Mouse (Mus musculus) right cerebral cortex, postnatal 4 days (tissue): ENCODE data around the gene Tmem233.

Experiments
- DNase-seq: peaks from one replicate; pipeline ENCODE4 v3.0.0-alpha.2; 2022

The Tmem233 gene

DNA sequence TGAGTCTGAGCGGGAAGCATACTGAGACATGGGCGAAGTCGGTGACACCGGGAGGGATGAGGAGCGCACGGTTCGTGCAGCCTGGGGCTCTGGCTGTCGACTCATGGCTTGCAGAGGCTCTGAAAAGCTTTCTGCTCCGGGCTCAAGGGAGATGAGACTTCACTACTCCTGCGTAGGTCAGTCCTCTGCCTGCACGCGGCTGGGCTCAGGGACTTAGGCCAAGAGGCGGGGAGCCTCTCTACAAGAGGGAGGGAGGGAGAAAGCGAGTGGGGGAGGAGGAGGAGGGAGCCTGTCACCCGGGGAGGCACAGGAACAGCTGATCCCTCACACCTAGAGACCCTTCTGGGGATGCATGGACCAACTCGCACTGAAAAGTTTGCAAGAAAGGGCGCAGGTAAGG is at the start of gene Tmem233:
Gene Tmem233, minus strand, starts transcription at position 164 of the 400 bp plus-strand sequence.
- DNase-seq = no peak

DNA sequence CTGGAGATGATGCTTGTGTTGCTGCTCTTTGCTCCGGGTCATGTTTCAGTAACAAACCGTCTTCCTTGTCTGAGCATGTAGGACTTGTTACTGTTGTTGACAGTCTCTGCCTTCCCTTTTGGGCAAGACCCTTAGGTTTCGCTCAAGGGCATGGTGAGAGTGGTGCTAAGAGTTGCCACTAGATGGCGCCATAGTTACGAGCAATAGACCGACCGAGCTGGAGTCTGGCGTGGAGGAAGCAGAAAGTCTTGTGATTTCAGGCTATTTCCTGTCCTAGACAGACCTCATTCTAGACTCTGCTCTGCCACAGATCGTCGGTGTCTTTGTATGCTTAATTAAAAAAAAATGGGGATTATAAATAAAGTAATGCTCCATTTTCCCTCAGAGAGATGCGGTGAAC is 40.3 kb upstream of the Tmem233 start:
- peak; percentile 82 for DNase-seq

GRCm38 (mm10) chr5:116116567-116116966 is 33.5 kb upstream of the Tmem233 start:
- peak; percentile 59 for DNase-seq

DNA sequence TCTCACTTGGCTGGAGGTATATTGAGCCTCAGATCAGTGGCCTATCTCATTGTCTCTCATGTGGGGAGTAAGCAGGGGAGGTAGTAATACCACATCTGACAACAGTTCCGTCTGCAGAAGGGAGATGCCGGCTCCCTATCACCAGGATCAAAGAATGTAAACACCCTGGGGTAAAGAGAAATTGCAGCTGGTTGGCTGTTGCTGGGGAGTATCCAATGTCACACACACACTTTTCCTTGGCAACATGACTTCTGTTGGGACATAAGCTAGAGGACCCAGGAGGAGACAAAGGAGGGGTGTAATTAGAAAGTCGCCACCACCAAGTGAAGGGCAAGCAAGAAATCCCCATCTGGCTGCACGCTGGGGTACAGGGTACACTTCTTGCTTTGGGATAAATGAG is 33.1 kb upstream of the Tmem233 start:
- DNase-seq = no peak

DNA sequence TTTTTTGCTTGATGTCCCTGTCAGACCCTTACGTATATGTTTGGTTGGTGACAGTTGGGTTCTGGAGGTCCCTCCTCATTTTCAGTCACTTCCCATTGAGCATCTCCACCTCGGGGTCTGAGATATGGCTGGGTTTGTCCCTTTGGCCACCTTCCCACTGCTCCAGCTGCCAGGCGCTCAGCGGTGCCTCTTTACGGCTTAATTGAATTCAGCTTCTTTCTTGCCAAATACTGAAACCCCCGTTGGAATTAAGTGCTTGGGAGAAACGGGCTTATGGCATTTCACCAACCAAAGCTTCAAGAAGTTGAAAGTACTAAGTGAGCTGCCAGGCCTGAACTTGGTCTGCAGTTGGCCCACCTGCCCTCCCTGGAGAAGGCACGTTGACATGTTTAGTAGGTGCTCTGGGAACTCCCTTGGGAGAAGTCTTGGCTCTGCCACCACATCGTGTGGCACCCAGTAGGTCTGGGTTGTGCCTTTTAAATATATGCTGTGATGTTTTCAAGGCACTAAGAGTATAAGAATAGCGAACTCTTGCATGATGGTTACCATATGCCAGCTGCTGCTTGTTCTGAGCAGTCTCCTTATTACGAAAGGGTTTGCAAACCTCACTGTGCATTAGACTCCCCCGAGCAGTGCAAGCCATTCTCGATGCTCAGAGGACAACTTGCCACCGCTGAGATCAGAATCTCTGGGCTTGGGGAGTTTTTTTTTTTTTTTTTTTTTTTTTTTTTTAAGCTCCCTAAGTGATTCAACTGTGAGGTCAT is 32.2 kb upstream of the Tmem233 start:
- DNase-seq = peak; percentile 37

DNA sequence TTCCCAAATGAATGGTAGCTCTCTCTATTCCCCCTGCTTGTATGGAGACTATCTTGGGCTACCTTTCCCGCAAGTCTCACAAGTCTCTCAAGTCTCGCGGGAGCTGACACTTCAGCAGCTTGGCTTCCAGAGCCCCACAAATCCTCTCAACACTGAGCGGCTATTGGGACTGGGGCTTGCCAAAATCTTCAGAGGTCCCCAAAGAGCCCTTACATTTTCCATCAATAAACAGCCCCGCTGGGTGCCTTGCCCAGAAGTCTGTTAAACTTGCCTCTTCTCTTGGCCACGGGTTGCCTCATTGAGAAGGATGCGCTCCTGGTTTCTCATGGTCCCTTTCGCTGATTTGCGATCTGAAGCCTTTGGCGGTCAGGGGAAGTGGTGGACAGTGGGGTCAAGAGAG is 25.6 kb upstream of the Tmem233 start:
- no peak for DNase-seq

DNA sequence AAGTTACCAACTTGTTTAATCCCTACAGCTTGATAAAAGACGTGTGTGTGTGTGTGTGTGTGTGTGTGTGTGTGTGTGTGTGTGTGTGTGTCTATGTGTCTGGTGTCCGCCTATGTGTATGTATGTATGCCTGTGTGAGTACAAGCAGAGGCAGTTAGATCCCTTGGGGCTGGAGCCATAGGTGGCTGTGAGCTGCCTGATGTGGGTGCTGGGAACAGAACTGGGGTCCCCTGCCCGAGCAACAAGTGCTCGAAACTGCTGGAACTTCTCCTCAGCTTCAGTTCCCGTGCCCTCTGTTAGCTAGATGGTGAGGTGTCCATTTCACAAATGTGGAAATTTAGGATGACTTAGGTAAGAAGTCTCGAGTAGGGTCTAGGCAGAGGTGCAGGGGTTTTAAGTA is 1.2 kb upstream of the Tmem233 start:
- no peak for DNase-seq

- DNase-seq = no peak
These were observed 673 bp downstream of the Tmem233 start for GRCm38 (mm10) chr5:116082241-116082900.

GRCm38 (mm10) chr5:116081616-116082015 is 1.4 kb downstream of the Tmem233 start:
- DNase-seq = no peak

GRCm38 (mm10) chr5:116080736-116081135 is 2.3 kb downstream of the Tmem233 start:
- DNase-seq = no peak

- DNase-seq = no peak
These were observed 13.4 kb downstream of the Tmem233 start for GRCm38 (mm10) chr5:116069618-116070017.

- DNase-seq = no peak
These were observed 30.2 kb downstream of the Tmem233 start for GRCm38 (mm10) chr5:116052826-116053225.

DNA sequence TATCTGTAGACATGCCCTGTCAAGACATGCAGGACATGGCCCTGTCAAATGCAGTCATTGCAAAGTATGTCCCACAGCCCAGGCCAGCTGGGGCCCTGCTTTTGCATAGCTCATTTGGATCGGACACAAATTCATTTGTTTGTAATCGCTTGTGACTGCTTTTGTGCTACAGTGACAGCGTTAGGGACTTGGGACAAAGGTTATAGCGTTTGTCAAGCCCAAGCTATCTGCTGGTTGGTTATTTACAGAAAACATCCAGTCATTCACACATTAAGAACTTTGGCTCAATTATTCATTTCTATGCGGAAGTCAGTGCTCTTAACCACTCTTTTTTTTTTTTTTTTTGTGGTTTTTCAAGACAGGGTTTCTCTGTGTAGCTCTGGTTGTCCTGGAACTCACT is 30.9 kb downstream of the Tmem233 start:
- DNase-seq = no peak

DNA sequence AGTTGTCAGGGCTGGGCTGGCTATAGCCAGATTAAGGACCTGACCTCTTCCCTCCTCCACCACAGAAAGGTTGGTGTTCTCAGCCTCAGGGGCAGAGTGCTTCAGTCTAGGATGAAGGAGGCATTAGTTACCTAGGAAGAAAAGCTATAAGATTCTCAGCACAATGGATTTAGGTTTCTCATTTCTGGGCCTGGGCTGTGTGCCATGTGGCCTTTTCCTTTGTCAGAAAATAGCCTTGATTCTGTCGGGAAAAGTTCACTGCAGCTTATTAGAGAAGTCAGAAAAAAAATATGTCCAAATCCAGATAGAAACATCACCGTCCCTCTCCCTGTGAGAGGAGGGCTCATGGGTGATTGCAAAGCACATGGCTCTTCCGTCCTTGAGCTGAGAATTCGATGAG is 33.2 kb downstream of the Tmem233 start:
- no peak for DNase-seq

- DNase-seq = no peak
These were observed 34.7 kb downstream of the Tmem233 start for GRCm38 (mm10) chr5:116048321-116048720.

- DNase-seq = no peak
These were observed 36.8 kb downstream of the Tmem233 start for GRCm38 (mm10) chr5:116046246-116046645.

- DNase-seq = no peak
These were observed 37.5 kb downstream of the Tmem233 start for GRCm38 (mm10) chr5:116045581-116045980.

GRCm38 (mm10) chr5:116042241-116042640 is 40.8 kb downstream of the Tmem233 start:
- DNase-seq = no peak

- no peak for DNase-seq
These were observed 43.3 kb downstream of the Tmem233 start for GRCm38 (mm10) chr5:116039706-116040105.

DNA sequence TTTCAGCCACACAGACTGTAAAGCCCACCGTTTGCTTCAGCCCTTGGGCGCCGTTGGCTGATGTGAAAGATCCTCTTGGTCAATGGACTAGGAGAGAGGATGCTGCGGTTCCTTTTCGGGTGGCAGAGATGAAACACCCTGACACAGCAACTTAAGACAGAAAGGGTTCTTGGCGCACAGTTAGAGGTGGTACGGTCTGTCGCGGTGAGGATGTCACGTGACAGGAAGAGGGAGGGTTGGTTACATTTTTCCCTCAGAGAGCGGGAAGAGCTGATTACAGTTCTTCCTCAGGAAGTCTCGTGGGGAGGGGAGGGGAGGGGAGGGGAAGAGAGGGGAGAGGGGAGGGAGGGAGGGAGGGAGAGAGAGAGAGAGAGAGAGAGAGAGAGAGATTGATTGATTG is 45.3 kb downstream of the Tmem233 start:
- no peak for DNase-seq

DNA sequence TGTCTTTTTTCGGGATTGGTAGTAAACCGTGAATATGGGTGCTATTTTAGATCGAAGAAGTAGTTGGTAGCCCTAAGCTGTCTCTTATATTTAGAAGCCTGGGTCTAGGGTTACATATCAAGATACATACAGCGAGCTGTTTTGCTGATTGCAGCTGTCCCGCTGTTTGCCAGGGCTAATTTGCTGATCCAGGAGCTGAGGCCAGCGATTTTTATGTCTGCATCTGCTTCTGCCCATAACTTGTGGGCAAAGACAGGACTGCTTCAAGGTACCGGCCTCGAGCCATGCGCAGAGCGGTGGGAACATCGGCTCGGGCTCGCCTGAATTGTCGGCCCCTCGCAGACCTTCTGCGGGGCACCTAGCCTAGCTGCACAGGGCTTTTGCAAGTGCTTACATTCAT is 46.6 kb downstream of the Tmem233 start:
- DNase-seq = no peak

DNA sequence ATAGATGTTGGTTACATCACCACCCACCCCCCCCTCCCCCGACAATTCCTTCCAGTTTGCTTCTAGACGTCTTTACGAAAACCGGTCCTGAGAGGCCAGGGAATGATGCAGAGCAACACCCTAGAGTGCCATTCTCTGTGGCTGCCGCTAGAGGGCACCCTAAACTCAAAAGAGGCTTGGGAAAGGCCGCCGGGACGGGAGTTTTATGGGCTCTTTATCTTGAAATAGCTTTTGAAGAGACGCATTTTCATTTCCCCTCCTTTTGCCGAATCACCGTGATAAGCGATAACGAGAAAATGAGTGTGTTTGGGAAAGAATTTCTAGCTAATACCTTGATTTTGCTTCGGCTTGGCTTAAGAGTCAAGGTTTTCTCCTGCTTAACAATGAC is 51.9 kb downstream of the Tmem233 start:
- peak; percentile 86 for DNase-seq

DNA sequence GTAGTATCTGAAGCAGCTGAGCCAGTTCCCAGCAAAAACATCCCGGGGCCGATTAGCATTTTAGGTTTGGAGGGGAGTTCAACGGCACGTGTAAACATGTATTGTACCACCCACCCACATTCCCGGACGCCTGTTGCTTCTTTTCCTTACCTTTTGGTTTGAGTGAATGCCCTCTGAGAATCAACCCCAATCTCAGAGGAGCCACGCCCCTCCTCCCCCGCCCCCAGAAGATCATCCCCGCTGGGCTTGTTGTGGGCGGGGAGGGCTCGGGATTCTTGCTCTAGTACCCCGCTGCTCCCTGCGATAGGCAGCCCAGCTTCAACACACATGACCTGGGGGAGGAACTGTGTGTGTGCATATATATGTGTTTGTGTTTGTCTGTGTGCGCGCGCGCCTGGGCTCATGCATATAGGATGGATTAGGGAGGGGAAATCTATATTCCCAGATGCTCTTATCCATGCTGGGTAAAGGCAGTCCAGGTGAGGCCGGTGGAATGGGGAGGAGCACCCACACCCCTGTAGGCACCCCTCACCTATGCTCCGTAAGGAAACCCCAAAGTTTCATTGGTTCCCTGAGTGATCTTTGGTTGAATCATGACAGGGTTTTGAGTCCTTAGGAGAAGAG is 52.4 kb downstream of the Tmem233 start:
- DNase-seq = no peak

DNA sequence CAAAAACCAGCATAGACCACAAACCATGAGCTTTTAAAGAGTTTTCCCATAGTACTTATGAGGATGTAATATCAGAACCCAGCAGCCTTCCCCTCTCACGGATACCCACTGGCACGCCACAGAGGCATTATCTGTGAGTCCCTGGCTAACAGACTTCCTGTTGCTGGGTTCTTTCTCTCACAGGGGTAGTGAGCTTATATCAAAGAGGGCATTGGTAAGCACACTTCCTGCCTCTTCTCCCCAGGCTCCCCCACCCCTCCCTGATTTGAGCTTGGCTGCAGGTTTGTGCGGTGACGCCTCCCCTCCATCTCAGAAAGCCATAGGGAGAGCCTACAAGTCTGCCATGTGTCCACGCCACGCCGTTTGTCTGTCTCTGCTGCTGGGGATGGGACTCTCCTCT is 54.0 kb downstream of the Tmem233 start:
- no peak for DNase-seq
